Mouse (Mus musculus): ENCODE results near the gene Gh. TPM values are rescaled to one million over a fixed set of nuclear protein-coding genes. Genes with fewer than 3 reads are reported as not detected.

The Gh gene
- polyA plus RNA-seq, 1 experiment from 2014 or later, result 0.38 TPM

- no peak for DNase-seq (ENCODE audit: low spot score)
These were observed 8.5 kb upstream of the Gh start for GRCm38 (mm10) chr11:106310123-106310522.

- DNase-seq (ENCODE audit: low spot score), result no peak
These were observed 6.5 kb upstream of the Gh start for GRCm38 (mm10) chr11:106308162-106308561.

- DNase-seq (ENCODE audit: low spot score), result no peak
These were observed 5.8 kb upstream of the Gh start for GRCm38 (mm10) chr11:106307432-106307831.

GRCm38 (mm10) chr11:106306758-106307157 is 5.1 kb upstream of the Gh start:
- DNase-seq (ENCODE audit: low spot score), result no peak

GRCm38 (mm10) chr11:106306065-106306385 is 4.4 kb upstream of the Gh start:
- no peak for DNase-seq (ENCODE audit: low spot score)

GRCm38 (mm10) chr11:106305348-106306064 is 3.8 kb upstream of the Gh start:
- no peak for DNase-seq (ENCODE audit: low spot score)

GRCm38 (mm10) chr11:106302634-106303033 is 969 bp upstream of the Gh start:
- peak; percentile 80 for DNase-seq (ENCODE audit: low spot score)

GRCm38 (mm10) chr11:106291861-106292260 is 9.8 kb downstream of the Gh start:
- DNase-seq (ENCODE audit: low spot score), result no peak

GRCm38 (mm10) chr11:106290376-106290775 is 11.3 kb downstream of the Gh start:
- DNase-seq (ENCODE audit: low spot score), result no peak

- DNase-seq (ENCODE audit: low spot score), result peak; percentile 37
These were observed 12.3 kb downstream of the Gh start for GRCm38 (mm10) chr11:106289369-106289768.

- no peak for DNase-seq (ENCODE audit: low spot score)
These were observed 14.7 kb downstream of the Gh start for GRCm38 (mm10) chr11:106286987-106287386.

- no peak for DNase-seq (ENCODE audit: low spot score)
These were observed 15.5 kb downstream of the Gh start for GRCm38 (mm10) chr11:106286206-106286605.

GRCm38 (mm10) chr11:106284126-106284525 is 17.5 kb downstream of the Gh start:
- no peak for DNase-seq (ENCODE audit: low spot score)

GRCm38 (mm10) chr11:106283371-106283770 is 18.3 kb downstream of the Gh start:
- no peak for DNase-seq (ENCODE audit: low spot score)

GRCm38 (mm10) chr11:106282452-106282851 is 19.2 kb downstream of the Gh start:
- no peak for DNase-seq (ENCODE audit: low spot score)

- DNase-seq (ENCODE audit: low spot score), result peak; percentile 98
These were observed 25.2 kb downstream of the Gh start, which contains the start of gene Tcam1 for GRCm38 (mm10) chr11:106276454-106276853. Gene Tcam1 (plus strand): TSS chr11:106276672.

GRCm38 (mm10) chr11:106274971-106275411 is 26.7 kb downstream of the Gh start:
- no peak for DNase-seq (ENCODE audit: low spot score)

GRCm38 (mm10) chr11:106274374-106274773 is 27.3 kb downstream of the Gh start:
- DNase-seq (ENCODE audit: low spot score), result no peak

GRCm38 (mm10) chr11:106273811-106274210 is 27.9 kb downstream of the Gh start:
- no peak for DNase-seq (ENCODE audit: low spot score)

GRCm38 (mm10) chr11:106273311-106273684 is 28.4 kb downstream of the Gh start:
- DNase-seq (ENCODE audit: low spot score), result no peak

- DNase-seq (ENCODE audit: low spot score), result peak; percentile 99
These were observed 28.9 kb downstream of the Gh start, which contains the start of gene Smarcd2 for GRCm38 (mm10) chr11:106272644-106273310. Gene Smarcd2 (minus strand): TSS chr11:106272972.

- no peak for DNase-seq (ENCODE audit: low spot score)
These were observed 29.6 kb downstream of the Gh start for GRCm38 (mm10) chr11:106271794-106272643.

Data from thymus, postnatal 0 days (tissue).